Mouse (Mus musculus): Measurements from ENCODE around the gene Defb18.

DNA sequence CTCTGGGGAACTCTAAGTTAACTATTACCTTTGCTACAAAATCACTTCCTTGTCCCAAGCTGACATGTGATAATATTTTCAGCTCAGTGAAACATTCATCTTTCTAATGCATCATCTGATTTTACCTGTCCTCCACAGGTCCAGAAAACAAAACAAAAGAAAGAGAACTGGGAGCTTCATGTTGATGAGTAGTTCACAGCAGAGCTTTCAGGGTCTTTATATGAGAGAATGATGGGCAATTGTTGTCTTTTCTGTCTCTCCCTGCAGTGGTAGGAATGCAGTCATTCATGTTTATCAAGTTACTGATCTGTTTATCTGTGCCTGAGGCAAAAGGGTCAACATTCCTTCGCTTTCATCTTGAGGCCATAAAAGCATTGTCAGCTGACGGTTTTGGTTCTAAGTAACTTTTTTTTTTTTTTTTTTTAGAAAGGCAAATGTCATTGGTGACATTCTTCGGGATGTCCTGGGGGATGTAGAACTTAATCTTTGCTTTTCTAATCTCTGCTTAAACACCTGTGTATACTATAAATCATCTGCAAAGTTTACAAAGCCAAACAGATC, 13.8 kb downstream of the Defb18 start:
- TF ChIP-seq CTCF (IDR thresholded peaks at IDR 0.05; ENCODE audit: control insufficient read depth, insufficient read depth, low read length) (no peak), POLR2A (IDR thresholded peaks at IDR 0.05; ENCODE audit: borderline replicate concordance, control insufficient read depth, low read depth, low read length) (no peak)

All from bone marrow, adult 2 months (tissue).